Mouse (Mus musculus): Measurements from ENCODE around the gene 4930432K21Rik.

4930432K21Rik gene
- long read RNA-seq, experiment 1, partial matches to known transcripts, result 0 of 1 reads
- long read RNA-seq, experiment 1, other reads (novel, unspliced or antisense), result 1 of 1 reads
- long read RNA-seq, experiment 2, result 0 reads

DNA sequence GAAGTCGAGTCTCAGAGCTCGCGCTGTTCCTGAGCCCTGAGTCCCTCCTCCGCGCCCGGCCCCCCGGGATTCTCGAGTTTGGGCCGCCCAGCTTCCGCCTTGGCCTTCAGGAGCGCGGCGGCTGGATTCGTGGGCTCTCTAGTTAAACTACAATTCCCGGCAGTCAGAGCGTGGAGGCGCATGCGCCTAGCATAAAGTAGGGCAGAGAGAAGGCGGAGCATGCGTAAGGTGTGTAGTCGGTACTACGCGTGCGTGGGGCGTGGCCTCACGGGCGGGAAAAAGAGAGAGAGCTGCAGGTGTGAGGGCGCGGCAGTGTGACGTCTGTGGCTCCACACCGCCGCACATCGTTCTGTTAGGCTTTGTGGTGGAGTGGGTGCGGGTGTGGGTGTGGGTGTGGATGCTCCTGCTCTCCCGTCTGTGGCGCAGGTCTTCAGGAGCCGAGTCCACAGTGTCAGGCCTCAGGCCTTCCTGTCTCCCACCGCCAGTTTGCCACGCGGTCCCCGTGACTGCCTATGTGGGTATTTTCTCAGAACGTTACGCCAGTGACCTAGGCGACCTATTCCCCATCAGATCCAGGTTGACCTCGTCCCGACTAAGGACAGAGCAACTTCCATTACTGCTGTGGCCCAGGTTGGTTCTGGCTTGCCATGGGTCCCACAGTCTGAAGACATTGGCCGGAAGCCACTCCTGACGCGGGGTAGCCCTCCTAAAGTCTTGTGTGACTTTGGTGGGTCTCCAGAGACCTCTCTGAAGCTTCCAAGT is at the start of gene 4930432K21Rik, which contains the start of gene Cc2d1a:
Gene 4930432K21Rik (plus strand): TSS at position 257 of the 762 bp plus-strand sequence.
Gene Cc2d1a (minus strand): TSS at position 168 of the 762 bp plus-strand sequence.
- intact Hi-C loops (cut with DNase I), result loop anchor here (5.0 kb wide), 1 partner anchor 46 kb away; the partner anchor contains the start of gene Dcaf15

DNA sequence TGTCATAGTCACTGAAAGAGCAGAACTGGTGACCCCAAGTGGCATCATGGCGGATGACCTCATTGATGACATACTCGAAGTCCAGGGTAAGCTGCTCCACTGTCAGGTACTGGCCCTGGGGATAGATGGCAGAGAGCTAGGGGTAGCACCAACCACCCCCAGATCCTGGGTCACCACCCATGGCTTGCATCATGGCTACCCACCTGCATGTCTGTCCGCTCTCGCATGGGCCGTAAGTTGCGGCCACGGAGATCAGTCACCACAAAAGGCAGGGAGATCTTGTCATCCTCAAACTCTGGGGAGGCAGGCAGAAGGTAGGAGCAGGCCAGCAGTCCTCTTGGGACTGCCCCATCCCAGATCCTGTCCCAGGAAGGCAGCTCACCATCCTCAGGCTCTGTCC is 49.4 kb upstream of the 4930432K21Rik start:
- intact Hi-C loops (cut with DNase I), result no loop called here

DNA sequence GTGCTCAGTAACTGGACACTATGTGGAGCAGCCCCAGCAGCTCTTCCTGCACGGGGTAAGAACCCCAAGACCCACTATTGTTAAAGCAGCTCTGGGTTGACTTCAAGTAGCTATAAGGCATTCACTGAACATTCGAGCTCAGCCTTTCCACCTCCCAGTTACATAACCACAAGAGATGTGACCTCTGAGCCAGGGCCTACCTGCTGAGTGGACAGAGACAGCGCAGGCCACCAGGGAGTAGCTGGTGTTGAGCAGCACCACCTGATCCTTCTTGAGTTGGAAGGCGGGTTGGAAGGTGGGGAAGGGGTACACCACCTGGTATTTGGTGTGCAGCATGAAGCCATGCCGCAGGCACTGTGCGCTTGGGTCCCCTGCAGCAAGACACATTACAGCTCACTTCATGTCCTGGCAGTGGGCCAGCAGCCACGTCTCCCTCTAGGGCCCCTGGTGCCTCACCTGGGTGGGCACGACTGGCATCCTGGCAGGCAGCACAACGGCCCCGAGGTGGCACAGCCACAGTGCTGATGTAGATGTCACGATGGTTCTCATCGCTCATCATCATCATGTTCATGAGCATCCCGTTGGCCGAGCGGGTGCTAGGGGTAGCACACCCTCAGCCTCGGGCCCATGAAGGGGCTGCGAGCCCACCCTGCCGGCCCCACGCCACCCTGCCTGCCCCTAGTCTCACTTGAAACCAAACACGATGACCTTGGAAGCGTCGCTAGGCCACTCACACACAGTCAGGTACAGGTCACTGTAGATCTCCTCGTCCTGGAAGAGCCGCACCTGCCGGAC is 46.2 kb upstream of the 4930432K21Rik start:
- intact Hi-C loops (cut with DNase I), result loop anchor here (5.0 kb wide), 2 partner anchors 46 to 59 kb away; partner anchors contain the start of genes 4930432K21Rik, Cc2d1a, Il27ra and Rln3

DNA sequence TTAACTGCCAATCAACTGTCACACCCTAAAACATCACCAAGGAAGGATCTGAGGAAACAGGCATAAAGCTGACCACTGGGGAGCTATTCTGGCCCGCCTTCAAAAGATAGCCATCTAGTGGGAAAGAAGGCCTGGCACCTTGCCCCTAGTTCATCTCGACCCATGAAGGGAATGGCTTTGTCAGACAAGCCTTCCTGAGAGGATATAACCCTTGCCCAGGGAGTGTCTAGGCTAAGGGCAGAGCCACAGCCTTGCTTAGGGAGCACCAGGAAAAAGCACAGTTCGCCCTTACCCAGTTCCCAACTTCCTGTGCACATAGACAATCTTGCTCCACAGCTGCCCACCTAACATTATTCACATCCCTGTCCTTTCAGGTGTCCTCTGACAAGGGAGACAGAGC is 44.2 kb upstream of the 4930432K21Rik start:
- intact Hi-C loops (cut with DNase I), result loop anchor here (5.0 kb wide), 2 partner anchors 44 to 61 kb away; partner anchors contain the start of genes 4930432K21Rik, Cc2d1a, Il27ra and Rln3

DNA sequence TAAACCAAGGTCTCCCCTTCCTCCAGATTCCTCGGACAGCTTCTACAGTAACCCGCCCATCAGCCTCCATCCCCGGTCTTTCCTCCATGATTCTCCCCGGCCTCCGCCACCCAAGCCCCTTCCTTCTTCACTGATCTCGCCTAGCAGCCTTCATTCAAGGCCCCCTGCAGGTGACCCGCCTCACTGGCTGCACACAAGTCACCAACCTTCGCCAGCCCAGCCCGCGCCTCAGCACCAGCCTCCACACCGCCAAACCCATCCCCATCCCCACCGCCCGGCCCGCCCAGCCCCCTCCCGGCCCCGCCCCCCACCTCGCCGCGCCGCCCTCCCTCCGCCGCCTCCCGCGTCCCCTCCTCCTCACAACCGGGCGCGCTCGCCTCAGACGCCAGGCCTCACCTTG is 43.6 kb upstream of the 4930432K21Rik start:
- intact Hi-C loops (cut with DNase I), result loop anchor here (5.0 kb wide), 2 partner anchors 43 to 62 kb away; partner anchors contain the start of genes 4930432K21Rik, Cc2d1a, Il27ra and Rln3

DNA sequence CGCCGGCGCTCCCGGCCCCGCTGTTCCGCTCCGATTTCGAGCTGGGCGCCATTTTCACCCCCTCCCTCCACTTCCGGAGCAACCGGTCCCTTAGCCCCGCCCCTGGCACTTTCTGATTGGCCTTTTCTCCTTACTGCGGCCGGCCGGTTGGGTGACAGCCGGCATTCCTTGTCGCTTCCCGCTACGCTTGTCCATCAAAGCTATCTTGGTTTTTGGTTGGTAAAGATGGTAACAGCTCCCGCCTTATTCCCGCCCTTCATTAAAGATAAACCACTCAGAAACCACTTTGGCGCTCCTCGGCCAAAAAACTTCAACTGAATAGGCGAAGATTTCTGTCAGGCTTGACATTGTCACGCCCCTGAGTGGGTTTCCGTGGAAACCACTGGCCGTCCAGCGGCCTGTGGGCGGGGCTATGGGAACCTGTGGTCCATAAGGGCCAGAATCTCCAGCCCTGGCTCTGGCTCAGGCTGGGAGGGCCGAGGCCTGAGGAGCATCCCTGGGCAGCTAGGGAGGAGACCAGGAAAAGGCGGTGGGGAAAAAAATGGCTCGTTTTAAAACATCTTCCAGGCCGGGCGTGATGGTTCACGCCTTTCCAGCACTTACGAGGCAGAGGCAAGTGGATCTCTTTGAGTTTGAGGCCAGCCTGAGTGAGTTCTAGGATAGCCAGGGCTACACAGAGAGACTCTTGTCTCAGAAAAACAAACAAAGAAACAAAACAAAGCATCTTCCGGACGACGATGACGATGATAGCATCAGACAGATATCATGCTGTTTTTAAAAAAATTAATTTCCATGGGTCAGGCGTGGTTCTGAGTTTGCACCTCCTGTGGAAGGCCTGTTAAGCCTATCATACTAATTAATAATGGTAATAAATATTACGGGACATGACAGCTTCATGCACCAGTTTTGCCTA is 42.9 kb upstream of the 4930432K21Rik start, which contains the start of gene Dcaf15:
Gene Dcaf15 (minus strand): TSS at position 72 of the 913 bp plus-strand sequence.
- intact Hi-C loops (cut with DNase I), result loop anchor here (5.0 kb wide), 2 partner anchors 42 to 63 kb away; partner anchors contain the start of genes 4930432K21Rik, Cc2d1a, Il27ra and Rln3

DNA sequence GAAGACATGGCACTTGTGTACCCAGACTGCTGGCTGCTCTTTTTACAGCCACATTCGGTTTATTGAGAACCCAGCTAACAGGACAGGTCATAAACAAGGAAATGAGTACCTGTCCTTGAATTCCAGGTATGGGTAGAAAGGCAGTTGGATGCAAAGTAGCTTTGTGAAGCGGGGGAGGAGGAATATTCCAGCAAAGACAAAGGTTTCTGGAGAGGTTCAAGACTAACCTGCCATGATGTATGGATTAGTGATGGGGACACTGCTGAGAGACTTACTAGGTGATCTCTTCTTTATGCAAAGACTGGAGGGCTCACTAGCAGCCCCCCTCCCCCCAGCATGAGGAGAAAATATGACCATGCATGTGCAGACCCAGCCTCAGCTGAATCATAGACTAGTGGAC is 42.1 kb upstream of the 4930432K21Rik start:
- intact Hi-C loops (cut with DNase I), result no loop called here

DNA sequence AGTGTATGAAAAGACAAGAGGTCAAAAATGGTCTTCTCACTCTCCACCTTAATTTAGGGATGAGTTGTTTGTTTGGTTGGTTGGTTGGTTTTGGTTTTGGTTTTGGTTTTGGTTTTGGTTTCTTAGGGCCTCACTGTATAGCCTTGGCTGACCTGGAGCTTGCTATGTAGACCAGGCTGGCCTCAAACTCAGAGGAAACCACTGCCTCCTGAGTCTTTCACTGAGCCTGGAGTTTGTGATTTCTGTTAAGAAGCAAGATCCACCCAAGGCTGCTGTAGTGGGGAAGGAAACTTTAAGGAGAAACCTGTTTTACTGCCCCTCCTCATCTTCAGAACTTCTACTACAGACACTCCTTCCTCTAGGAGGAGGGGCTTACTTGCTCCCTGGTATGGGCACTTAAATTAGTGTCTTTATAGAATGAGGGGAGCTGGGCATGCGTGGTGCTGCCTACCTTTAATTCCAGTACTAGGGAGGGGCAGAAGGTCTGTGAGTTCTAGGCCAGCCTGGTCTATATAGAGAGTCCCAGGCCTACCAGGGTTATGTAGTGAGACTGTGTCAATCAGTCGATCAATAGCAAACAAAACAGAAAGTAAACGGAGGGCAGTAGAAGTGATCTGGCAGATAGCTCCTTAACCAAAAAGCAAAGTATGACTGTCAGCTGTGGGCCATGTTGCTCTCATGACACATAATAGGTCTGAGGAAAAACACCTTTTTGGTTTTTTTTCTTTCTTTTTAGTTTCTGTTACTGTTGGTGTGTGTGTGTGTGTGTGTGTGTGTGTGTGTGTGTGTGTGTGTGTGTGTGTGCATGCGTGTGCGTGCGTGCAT is 41.4 kb upstream of the 4930432K21Rik start:
- intact Hi-C loops (cut with DNase I), result no loop called here

DNA sequence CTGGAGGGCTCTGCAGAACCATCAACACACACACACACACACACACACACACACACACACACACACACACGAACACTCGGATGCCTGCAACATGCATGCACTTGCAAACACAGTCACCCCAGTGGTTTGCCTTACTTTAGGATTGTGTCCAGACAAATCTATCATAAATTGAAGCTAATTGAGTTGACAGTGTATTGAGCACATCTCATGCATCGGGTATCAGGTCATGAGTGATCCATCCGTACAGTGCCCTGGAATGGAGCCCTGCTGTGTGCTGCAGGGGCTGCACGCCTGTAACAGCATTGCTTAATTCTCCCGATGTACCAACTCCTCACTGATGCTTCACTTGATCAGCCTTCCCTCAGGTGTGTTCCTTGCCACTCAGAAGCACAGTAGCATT is 32.2 kb upstream of the 4930432K21Rik start:
- intact Hi-C loops (cut with DNase I), result no loop called here

DNA sequence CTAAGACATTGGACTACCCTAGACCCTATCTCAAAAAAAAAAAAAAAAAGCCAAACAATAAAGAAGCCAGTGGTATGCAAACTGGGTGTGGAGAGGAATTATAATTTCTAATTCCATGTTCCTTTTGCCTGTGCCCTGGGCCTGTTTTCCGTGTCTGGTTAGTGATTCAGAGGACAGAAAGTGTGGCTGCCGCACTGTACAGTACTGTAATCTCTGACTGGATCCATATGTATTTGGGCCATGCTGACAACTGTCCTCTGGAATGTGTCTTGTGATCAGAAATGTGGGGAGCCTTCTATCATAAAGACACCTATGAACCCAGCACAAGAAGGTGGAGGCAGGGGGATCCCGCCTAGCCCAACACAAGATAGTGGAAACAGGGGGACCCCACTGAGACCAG is 25.7 kb upstream of the 4930432K21Rik start:
- intact Hi-C loops (cut with DNase I), result no loop called here

DNA sequence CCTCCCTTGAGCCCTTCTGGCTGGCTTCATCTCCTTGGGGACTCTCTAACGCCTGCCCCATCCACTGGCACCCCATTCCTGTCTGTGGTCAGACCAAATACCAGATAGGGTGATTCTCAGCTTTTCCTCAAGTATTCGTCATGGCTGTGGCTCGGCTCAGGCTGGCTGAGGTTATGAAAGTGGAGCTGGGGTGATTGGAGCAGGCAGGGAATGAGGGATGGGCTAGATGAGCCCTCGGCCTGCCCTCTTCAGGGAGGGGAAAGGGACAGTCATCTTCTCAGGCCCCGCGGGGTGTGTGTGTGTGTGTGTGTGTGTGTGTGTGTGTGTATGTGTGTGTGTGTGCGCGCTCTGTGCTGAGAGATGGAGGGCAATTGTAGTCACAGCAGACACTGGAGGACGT is 22.2 kb upstream of the 4930432K21Rik start, which contains the start of gene Podnl1:
Gene Podnl1 (plus strand): TSS at position 334 of the 400 bp plus-strand sequence.
- intact Hi-C loops (cut with DNase I), result no loop called here

DNA sequence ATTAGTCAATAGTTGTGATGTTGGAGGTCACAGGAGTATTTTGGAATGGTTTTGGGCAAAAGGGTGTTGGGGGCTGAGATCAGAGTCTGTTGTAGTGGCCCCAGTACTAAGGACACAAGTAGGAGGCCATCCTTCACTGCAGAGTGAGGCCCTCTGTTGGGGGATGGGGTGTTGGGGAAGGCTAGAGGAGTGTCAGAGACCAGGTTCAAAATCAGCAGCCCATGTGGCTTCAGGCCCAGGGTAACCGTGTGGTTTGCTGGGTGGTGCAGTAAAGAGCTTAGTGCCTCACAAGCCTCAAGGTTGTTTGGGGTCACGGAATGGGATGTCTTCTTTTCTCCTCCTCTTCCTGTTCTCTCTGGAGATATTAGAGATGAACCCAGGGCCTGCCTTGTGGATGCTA is 21.1 kb upstream of the 4930432K21Rik start:
- intact Hi-C loops (cut with DNase I), result no loop called here

DNA sequence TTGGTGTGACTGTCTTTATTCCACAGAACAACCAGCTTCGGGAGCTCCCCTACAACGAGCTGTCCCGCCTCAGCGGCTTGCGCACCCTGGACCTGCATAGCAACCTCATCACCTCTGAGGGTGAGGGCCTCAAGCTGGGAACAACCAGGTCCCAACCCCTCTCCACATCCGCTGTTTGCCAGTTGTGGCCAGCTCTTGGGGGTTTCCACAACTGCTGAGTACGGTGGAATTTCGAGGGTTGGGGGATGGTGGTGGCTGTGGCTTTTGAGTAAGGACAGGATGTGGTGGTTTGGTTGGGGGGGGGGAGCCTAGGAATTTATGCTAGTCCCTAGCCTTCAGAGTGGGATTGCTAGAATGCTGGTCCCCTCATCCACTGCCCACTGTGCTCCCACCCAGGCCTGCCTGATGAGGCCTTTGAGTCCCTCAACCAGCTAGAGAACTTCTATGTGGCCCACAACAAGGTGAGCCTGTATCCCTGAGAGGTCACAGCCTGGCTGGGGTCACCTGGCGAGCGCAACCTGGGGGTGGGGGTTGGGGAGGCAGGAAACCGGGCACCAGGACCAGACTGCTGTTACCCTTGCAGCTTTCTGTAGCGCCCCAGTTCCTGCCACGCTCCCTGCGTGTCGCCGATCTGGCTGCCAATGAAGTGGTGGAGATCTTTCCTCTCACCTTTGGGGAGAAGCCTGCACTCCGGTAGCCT is 20.5 kb upstream of the 4930432K21Rik start:
- intact Hi-C loops (cut with DNase I), result no loop called here

DNA sequence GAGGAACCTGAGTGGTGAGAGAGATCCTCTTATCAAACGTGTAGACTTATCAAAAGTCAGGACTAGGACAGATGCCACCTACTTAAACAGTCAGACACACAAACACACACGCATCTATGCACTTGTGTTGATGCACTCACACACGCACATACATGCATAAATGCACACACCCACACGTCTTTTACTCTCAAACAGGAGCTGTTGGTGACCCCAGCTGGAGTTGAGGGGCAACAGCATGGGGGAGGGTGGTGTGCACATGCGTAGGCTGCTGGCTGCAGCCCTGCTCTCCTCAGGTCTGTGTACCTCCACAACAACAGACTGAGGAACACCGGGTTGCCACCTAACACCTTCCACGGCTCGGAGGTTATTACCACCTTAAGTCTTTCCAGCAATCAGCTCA is 19.5 kb upstream of the 4930432K21Rik start:
- intact Hi-C loops (cut with DNase I), result no loop called here

DNA sequence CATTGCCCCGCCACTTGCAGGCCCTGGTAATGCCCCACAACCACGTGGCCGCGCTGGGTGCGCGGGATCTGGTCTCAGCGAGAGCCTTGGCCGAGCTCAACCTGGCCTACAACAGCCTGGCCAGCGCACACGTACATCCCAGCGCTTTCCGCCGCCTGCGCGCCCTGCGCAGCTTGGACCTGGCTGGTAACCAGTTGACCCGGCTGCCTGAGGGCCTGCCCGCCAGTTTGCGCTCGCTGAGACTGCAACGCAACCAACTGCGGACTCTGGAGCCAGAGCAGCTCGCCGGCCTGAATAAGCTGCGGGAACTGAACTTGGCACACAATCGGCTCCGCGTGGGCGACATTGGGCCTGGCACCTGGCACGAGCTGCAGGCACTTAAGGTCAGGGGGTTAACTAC is 17.0 kb upstream of the 4930432K21Rik start:
- intact Hi-C loops (cut with DNase I), result no loop called here

DNA sequence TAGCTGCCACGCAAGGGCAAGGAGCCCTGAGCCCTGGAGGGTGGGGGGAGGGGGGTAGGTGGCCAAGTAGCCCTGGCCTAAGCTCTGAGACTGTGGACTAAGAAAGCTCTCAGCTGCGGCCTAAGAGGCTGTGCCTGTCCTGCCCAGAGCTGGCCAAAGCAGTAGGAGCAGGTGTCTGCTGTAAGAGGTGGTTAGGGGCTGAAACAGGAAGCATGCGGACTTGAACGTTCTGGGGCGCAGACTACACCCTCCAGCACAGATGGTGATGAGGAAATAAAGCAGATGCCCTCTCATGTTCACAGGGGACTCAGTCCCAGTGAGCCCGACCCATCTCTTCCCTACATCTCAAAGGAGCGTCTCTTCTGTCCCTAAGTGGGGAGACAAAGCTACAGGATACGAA is 15.6 kb upstream of the 4930432K21Rik start:
- intact Hi-C loops (cut with DNase I), result no loop called here

DNA sequence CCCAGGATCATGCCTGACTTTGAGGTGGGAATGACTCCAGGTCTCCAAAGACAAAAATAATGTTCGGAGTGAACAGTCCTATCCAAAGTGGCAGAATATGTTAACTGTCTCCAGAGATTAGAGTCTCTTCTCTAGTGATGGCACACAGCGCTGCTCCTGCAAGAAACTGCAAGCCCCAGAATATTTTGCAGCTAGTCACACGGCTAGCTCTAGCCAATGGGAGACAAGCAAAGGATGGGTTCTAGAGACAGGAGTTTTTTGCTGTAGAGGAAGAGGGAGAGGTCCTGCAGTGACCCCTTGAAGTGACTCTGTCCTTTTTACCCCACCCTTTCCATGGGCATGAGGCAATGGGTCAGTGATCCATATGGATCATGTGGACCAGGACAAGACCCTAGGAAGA is 10.0 kb upstream of the 4930432K21Rik start:
- intact Hi-C loops (cut with DNase I), result no loop called here

DNA sequence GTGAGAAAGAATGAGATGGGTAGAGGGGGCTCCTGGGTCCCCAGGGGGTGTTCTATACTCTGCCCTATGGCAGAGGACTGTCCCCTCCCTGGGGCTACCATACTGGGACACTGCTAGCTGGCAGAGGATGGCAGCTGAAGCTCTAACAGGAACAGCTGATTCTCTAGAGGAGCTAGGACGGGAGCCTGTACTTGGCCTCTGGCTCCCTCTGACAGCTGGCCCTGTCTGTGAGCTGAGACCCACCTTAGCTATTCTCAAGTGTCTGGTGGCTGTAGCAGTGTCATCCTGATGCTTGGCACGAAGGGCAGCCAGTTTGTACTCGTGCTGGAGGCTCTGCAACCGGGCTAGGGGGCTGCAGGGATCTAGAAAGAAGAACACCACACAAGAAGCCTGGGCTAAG is 7.0 kb upstream of the 4930432K21Rik start:
- intact Hi-C loops (cut with DNase I), result no loop called here
